Mouse (Mus musculus) effector memory CD4-positive, alpha-beta T cell, adult 7 months (primary cell): Measurements from ENCODE around the gene Rab15. TPM values are rescaled to one million over a fixed set of nuclear protein-coding genes. Genes with fewer than 3 reads are reported as not detected.

Experiments used
- polyA plus RNA-seq: library from polyadenylated mRNA; unstranded; fragments of 100-300 nt; shearing (Covaris generic); gene quantifications from one replicate; pipeline ENCODE4 v1.2.1, GENCODE M21; 2017

Gene Rab15
- not detected for polyA plus RNA-seq

GRCm38 (mm10) chr12:76822651-76823041, at the start of gene Rab15:
TSS of gene Rab15 (minus strand) at chr12:76822908.

DNA sequence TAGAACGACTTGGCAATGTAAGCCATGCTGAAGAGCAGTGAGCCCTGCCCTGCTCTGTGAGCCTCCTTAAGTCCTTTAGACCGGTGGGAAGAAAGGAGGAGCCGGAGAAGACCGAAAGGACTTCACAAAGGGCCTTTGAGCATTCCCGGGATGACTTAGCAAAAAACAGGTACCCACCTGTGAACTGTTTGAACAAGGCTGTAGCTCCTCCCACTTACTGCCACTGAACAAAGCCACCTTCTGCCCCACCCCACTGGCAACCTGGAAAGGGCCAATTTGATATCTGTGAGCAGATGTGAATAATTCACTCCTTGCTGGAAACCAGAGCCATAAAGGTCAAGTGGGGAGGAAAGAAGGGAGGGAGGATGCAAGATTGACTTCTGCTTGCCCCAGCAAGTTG, 27.4 kb downstream of the Rab15 start, which contains the start of gene Gpx2:
Gpx2 (minus strand) TSS at position 205 of the 400 bp plus-strand sequence.

DNA sequence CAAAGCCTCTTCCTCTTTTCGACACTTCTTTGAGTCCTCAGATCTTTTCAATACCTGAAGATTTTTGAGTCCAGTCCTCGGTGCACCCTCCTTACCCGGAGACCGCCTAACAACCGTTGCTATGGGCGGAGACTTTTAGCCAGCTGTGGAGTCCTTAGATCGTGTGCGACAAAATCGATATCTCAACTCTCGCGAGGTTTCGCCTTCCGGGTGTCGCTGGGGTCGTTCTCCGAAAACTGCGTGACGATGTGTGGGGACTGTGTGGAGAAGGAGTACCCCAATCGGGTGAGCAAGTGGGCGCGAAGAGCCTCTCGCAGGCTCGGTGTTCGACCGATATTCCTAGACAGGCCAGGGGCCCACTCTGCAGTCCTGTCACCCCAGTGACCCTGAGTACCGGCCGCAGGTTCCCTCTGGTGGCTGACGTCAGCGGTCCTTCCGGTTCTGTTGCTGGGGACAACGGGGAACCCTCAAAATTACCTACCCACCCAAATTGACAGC, 57.3 kb downstream of the Rab15 start, which contains the start of the genes Churc1 and Fntb:
Churc1 (plus strand) TSS at position 185 of the 498 bp plus-strand sequence.
Fntb (plus strand) TSS at position 236 of the 498 bp plus-strand sequence.

Other genes with a start within 250 kb of the Rab15 start
- 0.35 TPM for gene Sptb, start 112.4 kb downstream of the Rab15 start, polyA plus RNA-seq
- gene Churc1, start 57.4 kb downstream of the Rab15 start, polyA plus RNA-seq, result 98.8 TPM
- 6.9 TPM for gene Fntb, start 57.3 kb downstream of the Rab15 start, polyA plus RNA-seq
- gene Gpx2, start 27.4 kb downstream of the Rab15 start, polyA plus RNA-seq, result not detected
- gene Max, start 139.3 kb upstream of the Rab15 start, polyA plus RNA-seq, result 97.4 TPM